Mouse (Mus musculus) stomach, postnatal 0 days (tissue): ENCODE results near the gene Plekho2.

Experiments used
- CTCF ChIP-seq: IDR thresholded peaks from 2 replicates; pipeline ENCODE4 v1.5.1; 2016; ENCODE audit warnings: antibody characterized with exemption, low read depth, mild to moderate bottlenecking, moderate library complexity
- EP300 ChIP-seq: optimal IDR thresholded peaks from 2 replicates; pipeline ENCODE3; 2016; ENCODE audit warnings: antibody characterized with exemption

GRCm38 (mm10) chr9:65528417-65529038 is 51.3 kb downstream of the Plekho2 start:
- TF ChIP-seq CTCF (no peak), EP300 (no peak)
